Mouse (Mus musculus) CH12.LX (cell line): ENCODE measurements around the gene Plbd2. TPM values are rescaled to one million over a fixed set of nuclear protein-coding genes. Genes with fewer than 3 reads are reported as not detected.
A peak's percentile ranks its signal among the peaks of the same experiment; 100 is the strongest.

Experiments
- DNase-seq: peaks from one replicate; pipeline ENCODE4 v3.0.0-alpha.2; 2013; ENCODE audit errors: extremely low read depth
- H3K27ac ChIP-seq: 2 replicates; pipeline ENCODE4 v1.5.1; 2012; ENCODE audit warnings: low read depth, mild to moderate bottlenecking, control low read depth, moderate library complexity; ENCODE audit not compliant: insufficient read depth
- H3K27me3 ChIP-seq: replicated peaks from 2 replicates; pipeline ENCODE3; 2012; ENCODE audit warnings: inconsistent platforms
- H3K36me3 ChIP-seq, 2 experiments: replicated peaks in 1 of 2; 2 replicates each; pipeline versions ENCODE3 to v1.6.1; 2012; ENCODE audit warnings: inconsistent platforms in 1 of 2, low read length in 1 of 2, mild to moderate bottlenecking in 1 of 2, mixed read lengths in 1 of 2, moderate library complexity in 1 of 2; ENCODE audit not compliant: control insufficient read depth in 1 of 2, insufficient read depth in 1 of 2
- H3K4me1 ChIP-seq, 2 experiments: 2 replicates each; pipeline ENCODE4 v1.6.1; 2012; ENCODE audit warnings: inconsistent platforms in 1 of 2, moderate library complexity in 1 of 2; ENCODE audit not compliant: insufficient read depth in 2 of 2, control insufficient read depth in 1 of 2
- H3K4me2 ChIP-seq: 2 replicates; pipeline ENCODE4 v1.6.1; 2012; ENCODE audit warnings: low read depth, mild to moderate bottlenecking, control low read depth; ENCODE audit not compliant: poor library complexity, insufficient read depth, severe bottlenecking
- H3K4me3 ChIP-seq, 3 experiments: fragments of 150-350 bp in 1 of 3; sonication (generic) in 1 of 3; replicated peaks in 1 of 3; 2 replicates each; pipeline versions ENCODE3 to v1.5.1; 2011 to 2012; ENCODE audit warnings: low read depth in 2 of 3, low read length in 2 of 3, mild to moderate bottlenecking in 2 of 3, moderate library complexity in 2 of 3, control low read depth in 1 of 3, improper control_type of control experiment in 1 of 3, inconsistent platforms in 1 of 3, mixed read lengths in 1 of 3; ENCODE audit not compliant: poor library complexity in 1 of 3
- H3K79me2 ChIP-seq: replicated peaks from 2 replicates; pipeline ENCODE4 v1.6.1; 2012; ENCODE audit warnings: mild to moderate bottlenecking, moderate library complexity; ENCODE audit not compliant: control insufficient read depth, poor library complexity, insufficient read depth, severe bottlenecking; ENCODE audit errors: extremely low read depth
- H3K9ac ChIP-seq: 2 replicates; pipeline ENCODE4 v1.6.1; 2012; ENCODE audit warnings: low read depth, mild to moderate bottlenecking, control low read depth, moderate library complexity; ENCODE audit not compliant: insufficient read depth
- H3K9me3 ChIP-seq: replicated peaks from 2 replicates; pipeline ENCODE3; 2012; ENCODE audit warnings: low read length, inconsistent platforms, mixed read lengths
- CHD1 ChIP-seq: IDR thresholded peaks from 2 replicates; pipeline ENCODE4 v1.6.1; 2012; ENCODE audit warnings: low read depth, low read length, improper control_type of control experiment, inconsistent platforms
- CTCF ChIP-seq, 2 experiments: IDR thresholded peaks in 1 of 2; conservative IDR thresholded peaks in 1 of 2; 2 replicates each; pipeline ENCODE4 v1.5.1; 2011 to 2012; ENCODE audit warnings: low read depth in 2 of 2, low read length in 2 of 2, improper control_type of control experiment in 1 of 2, inconsistent platforms in 1 of 2, mild to moderate bottlenecking in 1 of 2, moderate library complexity in 1 of 2
- E2F4 ChIP-seq: IDR thresholded peaks from 2 replicates; pipeline ENCODE4 v1.6.1; 2011; ENCODE audit warnings: low read depth, low read length, improper control_type of control experiment; ENCODE audit not compliant: insufficient replicate concordance
- ELF1 ChIP-seq: IDR thresholded peaks from 2 replicates; pipeline ENCODE4 v1.6.1; 2014; ENCODE audit warnings: low read depth, mild to moderate bottlenecking, inconsistent platforms, low read length, improper control_type of control experiment
- EP300 ChIP-seq: IDR thresholded peaks from 2 replicates; pipeline ENCODE4 v1.6.1; 2011; ENCODE audit warnings: low read length, improper control_type of control experiment
- ETS1 ChIP-seq: conservative IDR thresholded peaks from 2 replicates; pipeline ENCODE4 v1.6.1; 2012; ENCODE audit warnings: low read depth, mild to moderate bottlenecking, inconsistent platforms, low read length, improper control_type of control experiment, moderate library complexity
- HCFC1 ChIP-seq: IDR thresholded peaks from 2 replicates; pipeline ENCODE4 v1.6.1; 2012; ENCODE audit warnings: low read depth, mild to moderate bottlenecking, inconsistent platforms, low read length, improper control_type of control experiment
- IRF4 ChIP-seq: IDR thresholded peaks from 2 replicates; pipeline ENCODE4 v1.6.1; 2014; ENCODE audit warnings: low read depth, mild to moderate bottlenecking, inconsistent platforms, low read length, improper control_type of control experiment
- MAFK ChIP-seq: IDR thresholded peaks from 2 replicates; pipeline ENCODE4 v1.6.1; 2011; ENCODE audit warnings: low read length, improper control_type of control experiment; ENCODE audit not compliant: insufficient replicate concordance
- MAX ChIP-seq: IDR thresholded peaks from 2 replicates; pipeline ENCODE4 v1.6.1; 2011; ENCODE audit warnings: low read length, improper control_type of control experiment
- NELFE ChIP-seq: IDR thresholded peaks from 2 replicates; pipeline ENCODE4 v1.6.1; 2011; ENCODE audit warnings: low read depth, low read length, improper control_type of control experiment
- NRF1 ChIP-seq: IDR thresholded peaks from 2 replicates; pipeline ENCODE4 v1.6.1; 2014; ENCODE audit warnings: low read depth, mild to moderate bottlenecking, inconsistent platforms, low read length, improper control_type of control experiment, moderate library complexity
- POLR2A ChIP-seq: IDR thresholded peaks from 2 replicates; pipeline ENCODE4 v1.6.1; 2011; ENCODE audit warnings: low read depth, mild to moderate bottlenecking, improper control_type of control experiment, low read length
- POLR2AphosphoS2 ChIP-seq: IDR thresholded peaks from 2 replicates; pipeline ENCODE4 v1.6.1; 2011; ENCODE audit warnings: low read depth, low read length, improper control_type of control experiment
- RAD21 ChIP-seq: IDR thresholded peaks from 2 replicates; pipeline ENCODE4 v1.6.1; 2011; ENCODE audit warnings: low read depth, mild to moderate bottlenecking, low read length, improper control_type of control experiment, moderate library complexity
- RCOR1 ChIP-seq: conservative IDR thresholded peaks from 2 replicates; pipeline ENCODE4 v1.6.1; 2012; ENCODE audit warnings: low read depth, mild to moderate bottlenecking, inconsistent platforms, low read length, improper control_type of control experiment
- SMC3 ChIP-seq: IDR thresholded peaks from 2 replicates; pipeline ENCODE4 v1.6.1; 2011; ENCODE audit warnings: low read depth, low read length, improper control_type of control experiment
- TBP ChIP-seq: conservative IDR thresholded peaks from 2 replicates; pipeline ENCODE4 v1.6.1; 2011; ENCODE audit warnings: low read depth, low read length, improper control_type of control experiment
- UBTF ChIP-seq: IDR thresholded peaks from 2 replicates; pipeline ENCODE4 v1.6.1; 2012; ENCODE audit warnings: low read depth, mild to moderate bottlenecking, inconsistent platforms, low read length, improper control_type of control experiment, moderate library complexity
- ZKSCAN1 ChIP-seq: IDR thresholded peaks from 2 replicates; pipeline ENCODE4 v1.6.1; 2012; ENCODE audit warnings: low read depth, inconsistent platforms, low read length, improper control_type of control experiment, borderline replicate concordance
- dilution Hi-C: fragments of 300-500 bp; cut with MboI; formaldehyde crosslinking; loops from 2 replicates; pipeline ENCODE4 v1.14.3; 2020; ENCODE audit warnings: low sequenced_read_pairs; ENCODE audit not compliant: extremely low pct_unique_long_range_greater_than_20kb, extremely low pct_ligation_motif_present
- in situ Hi-C: fragments of 300-500 bp; cut with MboI; formaldehyde crosslinking; loops from 3 replicates; pipeline ENCODE4 v1.14.3; 2019; ENCODE audit warnings: low sequenced_read_pairs, low pct_ligation_motif_present, low pct_unique_long_range_greater_than_20kb, mixed read lengths
- polyA plus RNA-seq: library from polyadenylated mRNA; unstranded; fragments of >175 nt; gene quantifications from 2 replicates; pipeline ENCODE4 v1.2.1, GENCODE M21; 2012; ENCODE audit warnings: low read depth; ENCODE audit not compliant: insufficient read length
- total RNA-seq, 2 experiments: library from RNA; depleted of rRNA; stranded (reverse); fragments of 300-350 nt in 1 of 2; fragments of >200 nt in 1 of 2; gene quantifications; 2 replicates each; pipeline ENCODE4 v1.2.3; 2012 to 2014

The Plbd2 gene
- total and polyA plus RNA-seq, 3 experiments = 9.0 to 28.8 (median 21.3) TPM

DNA sequence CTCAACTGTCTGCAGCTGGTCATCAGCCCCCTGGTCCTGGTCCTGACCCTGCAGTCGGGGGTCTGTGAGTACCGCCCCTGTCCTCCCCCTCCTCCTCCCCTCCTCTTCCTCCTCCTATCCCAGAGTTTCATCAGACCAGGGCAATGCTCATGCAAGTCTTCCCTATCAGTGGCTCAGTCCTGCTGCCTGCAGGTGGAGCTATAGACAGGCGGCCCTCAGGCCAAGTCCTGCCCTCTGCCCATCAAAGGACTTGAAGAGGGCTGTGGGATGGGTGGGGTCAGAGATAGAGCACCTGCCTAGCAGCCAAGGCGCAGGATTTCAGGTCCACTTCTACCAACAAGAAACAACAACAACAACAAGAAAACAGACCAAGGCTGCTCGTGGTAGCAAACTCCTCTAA is 22.3 kb upstream of the Plbd2 start:
- Histone ChIP-seq H3K79me2 (no peaks in the 10 kb centered on the region), H3K9ac (no peak overlapping the region), H3K4me1 (peaks cover 6 to 20% of the 10 kb centered on the region in 2 experiments), H3K4me3 (no peak overlapping the region), H3K27me3 (no peaks in the 10 kb centered on the region), H3K4me2 (no peak overlapping the region), H3K9me3 (peaks cover 6% of the 10 kb centered on the region), H3K36me3 (peaks cover 21 to 75% of the 10 kb centered on the region in 2 experiments), H3K27ac (no peak overlapping the region)
- dilution Hi-C loops (no loop called here), in situ Hi-C loops (no loop called here)
- TF ChIP-seq CTCF (conservative IDR thresholded peaks at IDR 0.05 in 1 of 2, IDR thresholded peaks at IDR 0.05 in 1 of 2; ENCODE audit: low read depth in 2 of 2, low read length in 2 of 2) (peak in 1 of 2 experiments; percentile 72; a peak in 2 of 4 replicates), ELF1 (no peak), POLR2AphosphoS2 (no peak), NELFE (no peak), UBTF (no peak), SMC3 (peak; percentile 70), RCOR1 (no peak), MAX (no peak), IRF4 (peak; percentile 8; the same call in 1 of the 2 replicates), ZKSCAN1 (no peak), NRF1 (no peak), CHD1 (no peak), POLR2A (no peak), EP300 (no peak), RAD21 (peak; percentile 50), TBP (no peak), E2F4 (no peak)
- no peak for DNase-seq

DNA sequence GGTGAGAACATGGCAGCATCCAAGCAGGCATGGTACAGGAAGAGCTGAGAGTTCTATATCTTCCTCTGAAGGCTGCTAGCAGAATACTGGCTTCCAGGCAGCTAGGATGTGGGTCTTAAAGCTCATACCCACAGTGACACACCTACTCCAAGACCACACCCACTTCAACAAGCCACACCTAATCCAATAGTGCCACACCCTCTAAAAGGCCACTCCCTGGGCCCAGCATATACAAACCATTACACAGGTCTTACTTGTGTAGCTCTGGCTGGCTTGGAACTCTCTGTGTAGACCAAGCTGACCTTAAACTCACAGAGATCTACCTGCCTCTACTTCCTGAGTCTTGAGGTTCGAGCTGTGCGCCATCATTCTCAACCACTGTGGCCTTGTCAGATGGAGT is 21.3 kb upstream of the Plbd2 start:
- peaks cover 21 to 76% of the 10 kb centered on the region in 2 experiments for H3K36me3 ChIP-seq
- no peak for DNase-seq
- in situ Hi-C loops (loop anchor here (25.0 kb wide), 1 partner anchor 188 kb away; the partner anchor contains the start of gene Dtx1), dilution Hi-C loops (no loop called here)
- TF ChIP-seq EP300 (no peak), ETS1 (no peak), UBTF (no peak), MAFK (no peak), HCFC1 (no peak), IRF4 (no peak), RAD21 (no peak)
- no peak overlapping the region for H3K4me2 ChIP-seq
- no peak overlapping the region for H3K4me3 ChIP-seq
- no peaks in the 10 kb centered on the region for H3K27me3 ChIP-seq
- H3K4me1 ChIP-seq = peaks cover 6 to 20% of the 10 kb centered on the region in 2 experiments
- H3K9ac ChIP-seq = no peak overlapping the region
- peaks cover 6% of the 10 kb centered on the region for H3K9me3 ChIP-seq
- no peaks in the 10 kb centered on the region for H3K79me2 ChIP-seq
- no peak overlapping the region for H3K27ac ChIP-seq
